Mouse (Mus musculus): ENCODE measurements around the gene Gucd1.

DNA sequence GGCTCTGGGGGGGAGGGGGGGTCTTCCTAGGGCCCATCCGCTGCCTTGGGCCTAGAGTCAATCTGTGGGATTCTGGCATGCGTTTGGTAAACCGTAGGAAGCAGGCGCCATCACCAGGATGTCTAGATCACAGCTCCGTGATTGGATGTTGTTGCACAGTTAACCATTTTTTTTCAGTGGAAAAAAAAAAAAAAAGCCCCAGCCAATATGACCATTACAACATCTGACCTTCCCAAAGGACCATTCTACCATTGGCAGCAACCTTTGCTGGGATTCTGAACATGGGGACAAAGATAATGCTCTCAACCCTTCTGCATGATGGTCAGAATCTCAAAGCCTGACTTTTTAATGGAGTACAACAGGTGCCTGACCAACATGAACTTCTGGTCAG, 87.6 kb downstream of the Gucd1 start:
- TF ChIP-seq POLR2A (IDR thresholded peaks at IDR 0.05; ENCODE audit: borderline replicate concordance, control insufficient read depth, low read depth, low read length) (no peak), CTCF (IDR thresholded peaks at IDR 0.05; ENCODE audit: control insufficient read depth, insufficient read depth, low read length) (no peak)
